Mouse (Mus musculus): Measurements from ENCODE around the gene Slc35f4.

- TF ChIP-seq CTCF (IDR thresholded peaks at IDR 0.05; ENCODE audit: low read depth, low read length): no peak
- no peak for TF ChIP-seq TAL1 (conservative IDR thresholded peaks at IDR 0.05; ENCODE audit: low read depth, low read length)
- TF ChIP-seq POLR2AphosphoS5 (IDR thresholded peaks at IDR 0.05; ENCODE audit: insufficient replicate concordance, low read depth, low read length): no peak
Observed at GRCm38 (mm10) chr14:49311548-49311947, 214.3 kb downstream of the Slc35f4 start.
